Mouse (Mus musculus) heart, adult 2 months (tissue): ENCODE measurements around the gene Klhdc7b. TPM values are rescaled to one million over a fixed set of nuclear protein-coding genes. Genes with fewer than 3 reads are reported as not detected.
"Not testable (repeated sequence)": the region's sequence is repeated elsewhere in the genome, so short reads cannot be mapped to it uniquely, and the experiment has no call there.

ENCODE experiments used
- DNase-seq, 2 experiments: peaks; one replicate each; pipeline ENCODE4 v3.0.0; 2021
- H3K27ac ChIP-seq: fragments of 200-600 bp; 2 replicates; pipeline ENCODE4 v1.8.1; 2022
- H3K27me3 ChIP-seq: fragments of 200-500 bp; 2 replicates; pipeline ENCODE4 v1.6.1; 2012; ENCODE audit warnings: mild to moderate bottlenecking, low read length, inconsistent platforms, mixed read lengths; ENCODE audit not compliant: control insufficient read depth, insufficient read depth
- H3K36me3 ChIP-seq: fragments of 200-500 bp; 2 replicates; pipeline ENCODE4 v1.6.1; 2012; ENCODE audit warnings: low read length, inconsistent platforms; ENCODE audit not compliant: control insufficient read depth, insufficient read depth
- H3K4me1 ChIP-seq: fragments of 200-500 bp; 2 replicates; pipeline ENCODE4 v1.6.1; 2011; ENCODE audit warnings: low read length; ENCODE audit not compliant: control insufficient read depth, insufficient read depth
- H3K4me3 ChIP-seq: fragments of 200-600 bp; 2 replicates; pipeline ENCODE4 v1.8.1; 2022
- H3K79me2 ChIP-seq: fragments of 200-500 bp; replicated peaks from 2 replicates; pipeline ENCODE4 v1.6.1; 2012; ENCODE audit warnings: mild to moderate bottlenecking, inconsistent platforms, low read length, moderate library complexity, mixed read lengths; ENCODE audit not compliant: control insufficient read depth, insufficient read depth
- H3K9ac ChIP-seq: fragments of 200-500 bp; 2 replicates; pipeline ENCODE4 v1.6.1; 2012; ENCODE audit warnings: low read depth, mild to moderate bottlenecking, control low read depth, inconsistent platforms, low read length, mixed read lengths
- CTCF ChIP-seq: fragments of 200-600 bp; IDR thresholded peaks from 2 replicates; pipeline ENCODE4 v1.8.1; 2022; ENCODE audit warnings: antibody characterized with exemption, mild to moderate bottlenecking, moderate library complexity
- EP300 ChIP-seq: fragments of 200-500 bp; IDR thresholded peaks from 2 replicates; pipeline ENCODE4 v1.6.1; 2011; ENCODE audit warnings: low read depth, low read length, control low read depth; ENCODE audit not compliant: insufficient read depth
- POLR2A ChIP-seq: fragments of 200-500 bp; IDR thresholded peaks from 2 replicates; pipeline ENCODE4 v1.6.1; 2011; ENCODE audit warnings: mild to moderate bottlenecking, low read depth, low read length, control low read depth; ENCODE audit not compliant: insufficient read depth
- WGBS: fragments of 180-500 bp; shearing (Covaris S2); methylation state at CpG from one replicate; pipeline ENCODE4 v1.1.7; 2018; 5-methylcytosine and 5-hydroxymethylcytosine counted together
- intact Hi-C: fragments of 180-260 bp; cut with DNase I; formaldehyde crosslinking; loops from one replicate; pipeline ENCODE4 v1.15.1; 2025
- polyA plus RNA-seq: library from polyadenylated mRNA; depleted of rRNA; stranded (reverse); fragments of >200 nt; gene quantifications from 2 replicates; pipeline ENCODE4 v1.2.3, GENCODE M21; 2012
- total RNA-seq, 2 experiments: library from RNA; stranded (reverse); gene quantifications; 2 replicates each; pipeline ENCODE4 v1.2.3; 2021

The Klhdc7b gene
- total and polyA plus RNA-seq, 3 experiments, result not detected

GRCm38 (mm10) chr15:89430341-89430740 lies 45.6 kb downstream of the Klhdc7b start:
- H3K4me1 ChIP-seq, result no peaks in the 10 kb centered on the region; the same call in 1 of the 2 replicates
- WGBS, result 39% methylated on average over 6 of the region's 6 CpGs
- H3K79me2 ChIP-seq, result no peaks in the 10 kb centered on the region
- no peaks in the 10 kb centered on the region for H3K27me3 ChIP-seq
- no peak overlapping the region; the same call in 1 of the 2 replicates for H3K9ac ChIP-seq
- peak; percentile 31 for TF ChIP-seq CTCF
- TF ChIP-seq EP300, result no peak
- no peak for TF ChIP-seq POLR2A
- peak overlapping the region; percentile 99 for H3K4me3 ChIP-seq
- H3K36me3 ChIP-seq, result peaks cover 8% of the 10 kb centered on the region
- H3K27ac ChIP-seq, result peak overlapping the region; percentile 99
- intact Hi-C loops, result no loop called here
- no peak for DNase-seq

- H3K9ac ChIP-seq, H3K4me3 ChIP-seq, H3K79me2 ChIP-seq, H3K4me1 ChIP-seq, H3K36me3 ChIP-seq, DNase-seq, intact Hi-C loops, H3K27me3 ChIP-seq, H3K27ac ChIP-seq: not testable (repeated sequence)
- WGBS, result 69% methylated on average over 9 of the region's 9 CpGs
Observed at GRCm38 (mm10) chr15:89430771-89431170, 46.1 kb downstream of the Klhdc7b start.

GRCm38 (mm10) chr15:89431271-89431670 lies 46.6 kb downstream of the Klhdc7b start:
- intact Hi-C loops, result no loop called here
- no peak overlapping the region for H3K9ac ChIP-seq

GRCm38 (mm10) chr15:89431806-89432205 lies 47.1 kb downstream of the Klhdc7b start:
- no peak overlapping the region for H3K9ac ChIP-seq
- intact Hi-C loops, result no loop called here
- TF ChIP-seq EP300, result no peak
- TF ChIP-seq CTCF, result no peak
- no peak for TF ChIP-seq POLR2A

More at GRCm38 (mm10) chr15:89431271-89431670, 46.6 kb downstream of the Klhdc7b start:
- Histone ChIP-seq H3K27me3 (no peaks in the 10 kb centered on the region), H3K27ac (no peak overlapping the region), H3K36me3 (peaks cover 6% of the 10 kb centered on the region), H3K4me3 (no peak overlapping the region), H3K4me1 (no peaks in the 10 kb centered on the region; the same call in 1 of the 2 replicates), H3K79me2 (no peaks in the 10 kb centered on the region)
- DNase-seq, result no peak
- 69% methylated on average over 3 of the region's 3 CpGs for WGBS
- TF ChIP-seq EP300 (no peak), POLR2A (no peak), CTCF (no peak)

GRCm38 (mm10) chr15:89432946-89433345 lies 48.2 kb downstream of the Klhdc7b start:
- Histone ChIP-seq H3K27me3 (no peaks in the 10 kb centered on the region), H3K4me1 (no peaks in the 10 kb centered on the region; the same call in 1 of the 2 replicates), H3K27ac (no peak overlapping the region), H3K4me3 (no peak overlapping the region), H3K36me3 (no peaks in the 10 kb centered on the region), H3K79me2 (no peaks in the 10 kb centered on the region), H3K9ac (no peak overlapping the region)
- 66% methylated on average over 4 of the region's 4 CpGs for WGBS
- TF ChIP-seq EP300 (no peak), POLR2A (no peak), CTCF (no peak)
- no peak for DNase-seq
- intact Hi-C loops, result no loop called here

More at GRCm38 (mm10) chr15:89431806-89432205, 47.1 kb downstream of the Klhdc7b start:
- H3K79me2 ChIP-seq, result no peaks in the 10 kb centered on the region
- WGBS, result 88% methylated on average over 6 of the region's 6 CpGs
- H3K27ac ChIP-seq, result no peak overlapping the region
- no peak for DNase-seq
- H3K4me3 ChIP-seq, result no peak overlapping the region
- H3K4me1 ChIP-seq, result no peaks in the 10 kb centered on the region; the same call in 1 of the 2 replicates
- no peaks in the 10 kb centered on the region for H3K27me3 ChIP-seq
- H3K36me3 ChIP-seq, result peaks cover 5% of the 10 kb centered on the region

GRCm38 (mm10) chr15:89434136-89434535 lies 49.4 kb downstream of the Klhdc7b start:
- no peak for TF ChIP-seq CTCF
- TF ChIP-seq EP300, result no peak
- no peak for TF ChIP-seq POLR2A
- Histone ChIP-seq H3K79me2 (no peaks in the 10 kb centered on the region), H3K27ac (no peak overlapping the region), H3K4me3 (no peak overlapping the region), H3K4me1 (no peaks in the 10 kb centered on the region), H3K27me3 (no peaks in the 10 kb centered on the region), H3K9ac (no peak overlapping the region), H3K36me3 (no peaks in the 10 kb centered on the region)
- intact Hi-C loops, result no loop called here
- 71% methylated on average over 3 of the region's 3 CpGs for WGBS
- no peak for DNase-seq
